Mouse (Mus musculus): Measurements from ENCODE around the gene Dennd2a. TPM values are rescaled to one million over a fixed set of nuclear protein-coding genes. Genes with fewer than 3 reads are reported as not detected.

Gene Dennd2a
- polyA plus RNA-seq, 1 experiment: 7.3 TPM

DNA sequence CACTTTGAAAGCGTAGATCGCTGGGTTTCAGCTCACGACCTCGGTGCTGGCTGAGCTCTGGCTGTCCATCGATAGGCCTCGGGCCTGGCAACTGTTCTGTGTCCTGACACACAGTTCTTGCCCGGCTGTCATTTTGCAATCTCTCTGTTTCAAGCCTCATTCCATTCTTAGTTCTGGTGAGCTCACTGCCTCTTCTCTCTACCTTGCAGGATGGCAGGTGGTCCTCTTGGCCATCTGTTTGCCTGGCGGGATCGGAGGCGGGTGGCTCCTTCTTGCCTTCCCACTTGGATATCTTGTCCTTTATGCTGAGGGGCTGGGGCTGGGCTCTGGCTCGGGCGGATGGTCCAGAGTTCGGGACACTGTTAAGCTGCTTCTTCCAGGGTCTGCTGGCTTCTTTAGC is 34.5 kb downstream of the Dennd2a start:
- no peak for TF ChIP-seq POLR2A (IDR thresholded peaks at IDR 0.05; ENCODE audit: low read depth, low read length)
- no peak for TF ChIP-seq CTCF (IDR thresholded peaks at IDR 0.05; ENCODE audit: extremely low read depth, insufficient read depth, insufficient read length, insufficient replicate concordance)
- H3K36me3 ChIP-seq (ENCODE audit: control insufficient read depth, insufficient read depth, low read length): no peaks in the 10 kb centered on the region
- WGBS: 91% methylated on average over 13 of the region's 13 CpGs
- DNase-seq (ENCODE audit: low read depth in 1 of 2, low spot score in 2 of 2): no peak
- no peak overlapping the region for H3K4me3 ChIP-seq (ENCODE audit: extremely low read depth, insufficient read depth, insufficient read length)
- no peaks in the 10 kb centered on the region for H3K27me3 ChIP-seq (ENCODE audit: control insufficient read depth, insufficient read depth, low read length)
- H3K27ac ChIP-seq (ENCODE audit: insufficient read depth, low read length): no peak overlapping the region
- H3K4me1 ChIP-seq (ENCODE audit: control insufficient read depth, insufficient read depth, insufficient read length): peaks cover 9% of the 10 kb centered on the region

DNA sequence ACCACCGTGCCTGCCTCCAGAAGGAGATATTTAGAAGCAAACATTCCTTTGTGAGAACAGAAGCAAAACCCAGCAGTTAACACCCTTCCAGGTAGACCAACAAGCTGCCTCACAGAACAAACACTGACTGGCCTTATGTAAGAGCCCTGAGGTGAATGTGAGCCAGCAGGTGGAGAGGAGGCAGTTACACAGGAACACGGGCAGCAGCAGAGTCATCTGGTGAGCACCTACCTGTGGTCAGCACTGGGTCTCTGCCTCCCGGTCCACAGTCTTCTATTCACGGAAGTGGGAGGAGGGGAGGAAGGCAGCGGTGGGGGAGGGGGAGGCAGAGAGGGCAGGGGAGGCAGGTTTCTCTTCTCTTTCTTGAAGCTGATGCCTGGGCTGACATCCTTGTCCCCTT is 35.2 kb downstream of the Dennd2a start:
- no peaks in the 10 kb centered on the region for H3K27me3 ChIP-seq (ENCODE audit: control insufficient read depth, insufficient read depth, low read length)
- H3K36me3 ChIP-seq (ENCODE audit: control insufficient read depth, insufficient read depth, low read length): no peaks in the 10 kb centered on the region
- H3K4me3 ChIP-seq (ENCODE audit: extremely low read depth, insufficient read depth, insufficient read length): no peak overlapping the region
- no peak for DNase-seq (ENCODE audit: low read depth in 1 of 2, low spot score in 2 of 2)
- TF ChIP-seq POLR2A (IDR thresholded peaks at IDR 0.05; ENCODE audit: low read depth, low read length): no peak
- no peak for TF ChIP-seq CTCF (IDR thresholded peaks at IDR 0.05; ENCODE audit: extremely low read depth, insufficient read depth, insufficient read length, insufficient replicate concordance)
- peaks cover 4% of the 10 kb centered on the region; the same call in 1 of the 2 replicates for H3K4me1 ChIP-seq (ENCODE audit: control insufficient read depth, insufficient read depth, insufficient read length)
- no peak overlapping the region for H3K27ac ChIP-seq (ENCODE audit: insufficient read depth, low read length)
- WGBS: 34% methylated on average over 5 of the region's 5 CpGs

DNA sequence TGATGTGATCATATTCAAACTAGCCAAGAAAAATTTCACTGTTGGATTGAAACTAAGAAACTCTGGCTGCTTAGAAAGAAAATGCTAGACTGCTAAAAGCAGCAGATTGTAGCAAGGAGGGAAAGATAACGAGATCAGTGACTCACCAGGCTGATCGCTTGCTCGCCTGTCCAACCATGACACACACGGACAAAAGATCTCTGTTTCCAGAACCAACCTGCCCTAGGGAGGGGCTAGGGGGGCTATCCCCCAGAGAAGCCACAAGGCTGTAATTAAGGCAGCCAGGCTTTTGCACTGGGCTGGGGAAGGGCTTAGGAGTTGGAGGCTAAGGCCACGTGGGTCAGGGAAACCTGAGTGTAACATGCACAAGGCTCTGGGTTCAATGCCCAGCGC is 41.9 kb downstream of the Dennd2a start:
- Histone ChIP-seq H3K36me3 (ENCODE audit: control insufficient read depth, insufficient read depth, low read length) (no peaks in the 10 kb centered on the region), H3K4me1 (ENCODE audit: control insufficient read depth, insufficient read depth, insufficient read length) (no peaks in the 10 kb centered on the region), H3K4me3 (ENCODE audit: extremely low read depth, insufficient read depth, insufficient read length) (no peak overlapping the region), H3K27me3 (ENCODE audit: control insufficient read depth, insufficient read depth, low read length) (no peaks in the 10 kb centered on the region), H3K27ac (ENCODE audit: insufficient read depth, low read length) (no peak overlapping the region)
- TF ChIP-seq CTCF (IDR thresholded peaks at IDR 0.05; ENCODE audit: extremely low read depth, insufficient read depth, insufficient read length, insufficient replicate concordance): no peak
- TF ChIP-seq POLR2A (IDR thresholded peaks at IDR 0.05; ENCODE audit: low read depth, low read length): no peak
- DNase-seq (ENCODE audit: low read depth in 1 of 2, low spot score in 2 of 2): no peak
- WGBS: 70% methylated on average over 6 of the region's 6 CpGs

DNA sequence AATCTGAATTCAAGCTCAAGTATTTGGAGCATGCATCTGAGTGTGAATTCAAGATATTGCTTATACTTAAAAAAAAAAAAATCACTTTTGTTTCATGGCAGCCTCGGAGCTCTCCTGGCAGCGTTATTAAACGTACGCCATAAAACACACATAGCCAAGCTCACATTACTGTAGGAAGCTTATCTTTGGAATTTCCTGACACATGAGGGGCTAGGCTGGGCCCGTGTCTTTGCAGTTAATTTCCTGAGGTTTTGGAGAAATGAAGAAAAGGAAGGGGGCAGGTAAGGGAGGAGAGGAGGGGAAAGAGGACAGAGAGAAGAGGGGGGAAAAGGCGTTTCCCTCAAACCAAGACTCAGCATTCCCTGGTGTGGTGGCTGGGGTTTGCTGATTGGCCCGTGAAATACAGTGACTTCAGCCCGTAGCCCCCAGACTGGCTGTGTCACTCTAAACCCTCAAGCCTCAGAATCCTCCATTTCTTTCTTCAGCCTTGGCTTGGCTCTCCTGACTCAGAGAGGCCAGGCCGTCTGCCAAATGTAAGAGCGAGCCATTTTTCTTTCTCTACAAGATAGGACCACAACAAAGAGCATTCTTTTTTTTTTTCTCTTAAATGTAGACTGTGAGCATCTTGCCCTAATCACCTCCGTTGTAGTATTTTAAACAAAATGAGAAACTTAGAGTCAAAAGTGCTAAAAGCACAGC is 42.5 kb downstream of the Dennd2a start:
- 51% methylated on average over 11 of the region's 11 CpGs for WGBS

DNA sequence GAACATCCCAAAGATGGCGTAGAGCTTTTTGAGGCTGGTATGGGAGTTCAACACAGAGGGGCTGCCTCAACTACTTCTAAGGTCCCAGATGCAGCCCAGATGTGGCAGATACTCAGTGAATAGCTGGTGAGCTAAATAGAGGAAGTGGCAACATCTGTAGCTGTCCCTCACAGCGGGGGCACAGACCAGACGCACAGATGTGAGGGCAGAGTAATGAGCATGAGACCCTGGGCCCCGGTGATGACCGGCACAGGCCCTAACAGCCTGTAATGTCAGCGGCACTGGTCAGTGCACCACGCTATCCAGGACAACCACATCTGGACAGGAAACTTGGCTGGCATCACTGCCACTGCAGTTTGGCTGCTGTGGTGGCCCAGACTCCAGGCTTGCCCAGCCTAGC is 54.2 kb downstream of the Dennd2a start:
- DNase-seq (ENCODE audit: low read depth in 1 of 2, low spot score in 2 of 2): no peak
- Histone ChIP-seq H3K36me3 (ENCODE audit: control insufficient read depth, insufficient read depth, low read length) (no peaks in the 10 kb centered on the region), H3K27me3 (ENCODE audit: control insufficient read depth, insufficient read depth, low read length) (no peaks in the 10 kb centered on the region), H3K4me1 (ENCODE audit: control insufficient read depth, insufficient read depth, insufficient read length) (no peaks in the 10 kb centered on the region), H3K27ac (ENCODE audit: insufficient read depth, low read length) (no peak overlapping the region), H3K4me3 (ENCODE audit: extremely low read depth, insufficient read depth, insufficient read length) (no peak overlapping the region)
- TF ChIP-seq POLR2A (IDR thresholded peaks at IDR 0.05; ENCODE audit: low read depth, low read length) (no peak), CTCF (IDR thresholded peaks at IDR 0.05; ENCODE audit: extremely low read depth, insufficient read depth, insufficient read length, insufficient replicate concordance) (no peak)
- 59% methylated on average over 7 of the region's 7 CpGs for WGBS

More for the DNA sequence above, 42.5 kb downstream of the Dennd2a start:
- Histone ChIP-seq H3K27ac (ENCODE audit: insufficient read depth, low read length) (no peak overlapping the region), H3K4me3 (ENCODE audit: extremely low read depth, insufficient read depth, insufficient read length) (no peak overlapping the region), H3K27me3 (ENCODE audit: control insufficient read depth, insufficient read depth, low read length) (no peaks in the 10 kb centered on the region), H3K4me1 (ENCODE audit: control insufficient read depth, insufficient read depth, insufficient read length) (no peaks in the 10 kb centered on the region), H3K36me3 (ENCODE audit: control insufficient read depth, insufficient read depth, low read length) (no peaks in the 10 kb centered on the region)
- no peak for DNase-seq (ENCODE audit: low read depth in 1 of 2, low spot score in 2 of 2)
- TF ChIP-seq CTCF (IDR thresholded peaks at IDR 0.05; ENCODE audit: extremely low read depth, insufficient read depth, insufficient read length, insufficient replicate concordance): no peak
- TF ChIP-seq POLR2A (IDR thresholded peaks at IDR 0.05; ENCODE audit: low read depth, low read length): no peak

DNA sequence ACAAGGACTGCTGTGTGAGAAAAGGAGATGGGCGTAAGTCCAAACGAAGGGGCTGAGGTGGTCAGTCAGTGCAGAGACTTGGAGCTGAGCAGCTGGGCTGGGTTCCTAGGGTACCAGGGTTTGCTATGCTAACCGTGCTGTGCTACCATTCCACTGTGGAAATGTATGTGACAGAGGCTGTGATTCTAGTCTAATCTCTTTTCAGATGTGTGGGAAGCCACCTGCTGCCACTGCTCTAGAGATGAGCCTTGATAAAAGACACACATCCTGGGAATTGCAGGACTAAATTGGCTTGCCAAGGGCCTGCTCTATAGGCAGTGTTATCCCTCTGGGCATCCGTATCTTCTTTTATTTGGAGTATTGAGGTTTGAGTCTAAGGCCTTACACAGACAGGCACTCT is 60.5 kb downstream of the Dennd2a start:
- Histone ChIP-seq H3K27me3 (ENCODE audit: control insufficient read depth, insufficient read depth, low read length) (no peaks in the 10 kb centered on the region), H3K27ac (ENCODE audit: insufficient read depth, low read length) (no peak overlapping the region), H3K4me3 (ENCODE audit: extremely low read depth, insufficient read depth, insufficient read length) (no peak overlapping the region), H3K36me3 (ENCODE audit: control insufficient read depth, insufficient read depth, low read length) (no peaks in the 10 kb centered on the region), H3K4me1 (ENCODE audit: control insufficient read depth, insufficient read depth, insufficient read length) (no peaks in the 10 kb centered on the region)
- whole genome bisulfite sequencing: 92% methylated on average over 4 of the region's 4 CpGs
- TF ChIP-seq CTCF (IDR thresholded peaks at IDR 0.05; ENCODE audit: extremely low read depth, insufficient read depth, insufficient read length, insufficient replicate concordance): no peak
- TF ChIP-seq POLR2A (IDR thresholded peaks at IDR 0.05; ENCODE audit: low read depth, low read length): no peak
- DNase-seq (ENCODE audit: low read depth in 1 of 2, low spot score in 2 of 2): no peak

DNA sequence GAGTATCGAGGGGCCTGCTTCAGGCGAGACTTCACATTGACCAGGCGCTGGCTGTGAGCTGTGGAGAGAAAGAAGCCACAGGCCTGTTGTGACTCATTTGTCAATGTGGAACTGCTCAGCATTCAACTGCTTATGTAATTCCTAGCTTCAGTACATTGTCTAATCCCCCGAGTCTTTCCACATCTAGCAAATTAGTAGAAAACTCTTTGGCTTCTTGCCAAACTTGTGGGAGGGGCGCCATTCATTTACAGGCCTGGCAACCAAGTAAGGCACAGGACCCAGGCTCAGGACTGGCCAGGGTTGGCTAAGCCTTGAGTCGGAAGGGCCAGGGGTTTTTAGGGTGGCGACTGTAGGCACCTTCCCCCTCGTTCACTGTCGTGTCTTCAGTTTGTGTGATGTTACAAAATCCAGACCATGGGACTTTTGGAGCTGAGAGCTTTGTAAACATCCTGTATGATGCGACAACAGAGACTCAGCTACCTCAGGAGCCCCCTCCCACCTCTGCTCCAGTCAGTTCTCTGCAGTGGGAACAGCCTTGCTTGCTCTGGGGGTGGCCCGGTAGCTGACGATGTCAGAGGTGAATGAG is 64.4 kb downstream of the Dennd2a start:
- Histone ChIP-seq H3K4me3 (ENCODE audit: extremely low read depth, insufficient read depth, insufficient read length) (no peak overlapping the region), H3K4me1 (ENCODE audit: control insufficient read depth, insufficient read depth, insufficient read length) (no peaks in the 10 kb centered on the region), H3K27ac (ENCODE audit: insufficient read depth, low read length) (no peak overlapping the region), H3K27me3 (ENCODE audit: control insufficient read depth, insufficient read depth, low read length) (no peaks in the 10 kb centered on the region), H3K36me3 (ENCODE audit: control insufficient read depth, insufficient read depth, low read length) (no peaks in the 10 kb centered on the region)
- TF ChIP-seq CTCF (IDR thresholded peaks at IDR 0.05; ENCODE audit: extremely low read depth, insufficient read depth, insufficient read length, insufficient replicate concordance): no peak
- TF ChIP-seq POLR2A (IDR thresholded peaks at IDR 0.05; ENCODE audit: low read depth, low read length): no peak
- DNase-seq (ENCODE audit: low read depth in 1 of 2, low spot score in 2 of 2): no peak
- 86% methylated on average over 12 of the region's 12 CpGs for WGBS

Data from spleen, adult 2 months (tissue).